Comparison of ENCODE assay signal across 1 mouse cellular context in the genomic region with DNA sequence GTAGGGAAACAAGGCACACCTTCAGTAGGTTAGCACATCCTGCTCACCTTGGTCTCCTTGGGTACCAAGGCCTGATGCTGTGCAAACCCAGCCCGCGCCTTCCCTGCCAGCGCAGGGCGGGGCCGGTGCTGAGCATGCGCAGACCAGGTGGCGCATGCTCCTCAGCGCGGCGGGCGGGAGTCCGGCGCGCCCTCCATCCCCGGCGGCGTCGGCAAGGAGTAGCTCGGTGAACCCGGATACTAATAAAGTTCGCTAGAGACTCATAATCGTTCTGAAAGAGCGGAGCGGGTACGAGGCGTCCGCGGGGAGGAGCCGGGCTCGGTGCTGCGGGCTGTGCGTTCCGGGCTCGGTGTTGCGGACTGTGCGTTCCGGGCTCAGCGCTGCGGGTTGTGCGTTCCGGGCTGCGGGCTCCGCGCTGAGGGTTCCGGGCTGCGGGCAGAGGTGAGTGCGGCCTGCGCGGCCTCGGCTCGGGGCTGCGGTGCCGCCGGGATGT.
TF ChIP-seq lines count a peak whose summit lies in the region.

A gene (plus strand): TSS at position 155 of the 493 bp plus-strand sequence.

TF ChIP-seq in CH12.LX, 34 proteins besides CTCF, POLR2A, EP300 and RAD21 (continued from another document):
- peak; percentile 99 for TF ChIP-seq NRF1 (IDR thresholded peaks at IDR 0.05; ENCODE audit: low read depth, low read length)
- TF ChIP-seq USF1 (IDR thresholded peaks at IDR 0.05; ENCODE audit: low read depth, low read length): no peak
- no peak for TF ChIP-seq CHD1 (IDR thresholded peaks at IDR 0.05; ENCODE audit: low read depth, low read length)
- TF ChIP-seq TBP (conservative IDR thresholded peaks at IDR 0.05; ENCODE audit: low read depth, low read length): 0 out of 2 replicates have a peak, but pooled peaks have one; percentile 45
- peak; percentile 63; the same call in 1 of the 2 replicates for TF ChIP-seq E2F4 (IDR thresholded peaks at IDR 0.05; ENCODE audit: insufficient replicate concordance, low read depth, low read length)
- TF ChIP-seq JUN (IDR thresholded peaks at IDR 0.05; ENCODE audit: insufficient read depth, low read depth, low read length): no peak
- no peak for TF ChIP-seq ZKSCAN1 (IDR thresholded peaks at IDR 0.05; ENCODE audit: borderline replicate concordance, low read depth, low read length)
- TF ChIP-seq RCOR1 (conservative IDR thresholded peaks at IDR 0.05; ENCODE audit: low read depth, low read length): no peak
- TF ChIP-seq UBTF (IDR thresholded peaks at IDR 0.05; ENCODE audit: low read depth, low read length): peak; percentile 79
- no peak for TF ChIP-seq USF2 (conservative IDR thresholded peaks at IDR 0.05; ENCODE audit: low read depth, low read length)
- 0 out of 2 replicates have a peak, but pooled peaks have one; percentile 51 for TF ChIP-seq SIN3A (IDR thresholded peaks at IDR 0.05; ENCODE audit: low read length)
- no peak for TF ChIP-seq PAX5 (IDR thresholded peaks at IDR 0.05; ENCODE audit: low read length)
- no peak for TF ChIP-seq MAX (IDR thresholded peaks at IDR 0.05; ENCODE audit: low read length)
- TF ChIP-seq MEF2A (IDR thresholded peaks at IDR 0.05; ENCODE audit: borderline replicate concordance, low read depth, low read length): peak; percentile 22; the same call in 1 of the 2 replicates
